Mouse (Mus musculus) hindbrain, embryonic 16.5 days (tissue): ENCODE measurements around the gene Etl4. TPM values are rescaled to one million over a fixed set of nuclear protein-coding genes. Genes with fewer than 3 reads are reported as not detected.

Experiments used
- ATAC-seq: fragments of 200-750 bp; cut with Nextera tagmentation; 2 replicates; pipeline ENCODE4 v1.8.0; 2017; ENCODE audit warnings: moderate TSS enrichment, moderate library complexity
- H3K27ac ChIP-seq: fragments of 300-500 bp; sonication (generic); 2 replicates; pipeline ENCODE4 v1.5.1; 2014; ENCODE audit warnings: low read depth, mild to moderate bottlenecking, control low read depth, low read length, moderate library complexity
- H3K27me3 ChIP-seq: fragments of 300-500 bp; sonication (generic); replicated peaks from 2 replicates; pipeline ENCODE4 v1.6.1; 2014; ENCODE audit warnings: low read length; ENCODE audit not compliant: control insufficient read depth, insufficient read depth
- H3K36me3 ChIP-seq: fragments of 300-500 bp; sonication (generic); 2 replicates; pipeline ENCODE4 v1.6.1; 2014; ENCODE audit warnings: mild to moderate bottlenecking, low read length, moderate library complexity, mixed read lengths; ENCODE audit not compliant: control insufficient read depth, insufficient read depth
- H3K4me1 ChIP-seq: fragments of 300-500 bp; sonication (generic); 2 replicates; pipeline ENCODE4 v1.6.1; 2014; ENCODE audit warnings: low read depth, low read length; ENCODE audit not compliant: control insufficient read depth, insufficient read depth
- H3K4me2 ChIP-seq: fragments of 300-500 bp; sonication (generic); 2 replicates; pipeline ENCODE4 v1.6.1; 2014; ENCODE audit warnings: mild to moderate bottlenecking, low read length, control low read depth, moderate library complexity
- H3K4me3 ChIP-seq: fragments of 300-500 bp; sonication (generic); 2 replicates; pipeline ENCODE4 v1.5.1; 2014; ENCODE audit warnings: mild to moderate bottlenecking, low read length, control low read depth, moderate library complexity
- H3K9ac ChIP-seq: fragments of 300-500 bp; sonication (generic); 2 replicates; pipeline ENCODE4 v1.6.1; 2014; ENCODE audit warnings: low read depth, mild to moderate bottlenecking, control low read depth, low read length, moderate library complexity
- H3K9me3 ChIP-seq: fragments of 300-500 bp; sonication (generic); 2 replicates; pipeline ENCODE4 v1.6.1; 2014; ENCODE audit warnings: mild to moderate bottlenecking, low read length, moderate library complexity; ENCODE audit not compliant: control insufficient read depth
- WGBS: fragments of 180-500 bp; shearing (Covaris S2); extraction: QIAGEN DNeasy Blood & Tissue Kit; methylation state at CpG from one replicate; pipeline ENCODE4 v1.1.7; 2014; 5-methylcytosine and 5-hydroxymethylcytosine counted together
- polyA plus RNA-seq: library from polyadenylated mRNA; unstranded; fragments of >200 nt; fragmentation: Nextera tagmentation; extraction: Ambion mirVana; gene quantifications from 2 replicates; pipeline ENCODE4 v1.2.1, GENCODE M21; 2015

The Etl4 gene
- polyA plus RNA-seq, 1 experiment from 2014 or later, result 5.0 TPM

- no peak for ATAC-seq
- no peak overlapping the region for H3K4me2 ChIP-seq
- WGBS, result 64% methylated on average over 2 of the region's 2 CpGs
Observed at GRCm38 (mm10) chr2:20639721-20640120, 730.1 kb downstream of the Etl4 start.

GRCm38 (mm10) chr2:20642818-20643217 lies 733.2 kb downstream of the Etl4 start:
- H3K4me2 ChIP-seq, result no peak overlapping the region
- ATAC-seq, result no peak
- H3K27ac ChIP-seq, result no peak overlapping the region
- H3K4me1 ChIP-seq, result no peaks in the 10 kb centered on the region
- H3K9me3 ChIP-seq, result no peaks in the 10 kb centered on the region
- H3K27me3 ChIP-seq, result no peaks in the 10 kb centered on the region
- 74% methylated on average over 9 of the region's 9 CpGs for WGBS
- H3K9ac ChIP-seq, result no peak overlapping the region
- no peak overlapping the region for H3K4me3 ChIP-seq
- H3K36me3 ChIP-seq, result no peaks in the 10 kb centered on the region

More at GRCm38 (mm10) chr2:20639721-20640120, 730.1 kb downstream of the Etl4 start:
- Histone ChIP-seq H3K27me3 (no peaks in the 10 kb centered on the region), H3K4me3 (no peak overlapping the region), H3K9me3 (no peaks in the 10 kb centered on the region), H3K4me1 (no peaks in the 10 kb centered on the region), H3K9ac (no peak overlapping the region), H3K27ac (no peak overlapping the region), H3K36me3 (no peaks in the 10 kb centered on the region)

DNA sequence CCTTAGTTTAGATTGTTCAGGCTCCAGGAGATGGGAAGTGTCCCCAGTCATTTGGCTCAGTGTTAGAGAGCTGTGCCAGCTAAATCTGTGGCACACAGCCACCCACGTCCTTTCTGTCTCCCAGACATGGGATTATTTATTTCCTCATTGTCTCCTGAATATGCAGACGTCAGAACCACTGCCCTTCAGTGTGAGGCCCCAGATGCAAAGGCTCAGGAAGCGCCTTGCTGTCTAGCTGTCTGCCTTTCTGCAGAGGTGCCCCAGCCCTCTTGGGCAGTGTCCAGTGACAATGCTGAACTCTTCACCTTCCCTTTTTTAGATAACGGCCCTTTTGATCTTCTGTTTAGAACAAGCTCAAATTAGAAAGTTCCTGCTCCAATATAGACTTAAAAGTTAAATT lies 740.2 kb downstream of the Etl4 start:
- Histone ChIP-seq H3K27me3 (no peaks in the 10 kb centered on the region), H3K36me3 (no peaks in the 10 kb centered on the region), H3K9me3 (no peaks in the 10 kb centered on the region), H3K4me1 (no peaks in the 10 kb centered on the region), H3K4me2 (no peak overlapping the region), H3K9ac (no peak overlapping the region), H3K4me3 (no peak overlapping the region), H3K27ac (no peak overlapping the region)
- peak; percentile 56 for ATAC-seq
- WGBS, result 27% methylated on average over 4 of the region's 4 CpGs

GRCm38 (mm10) chr2:20653116-20653515 lies 743.5 kb downstream of the Etl4 start:
- ATAC-seq, result no peak
- H3K27ac ChIP-seq, result no peak overlapping the region
- H3K27me3 ChIP-seq, result no peaks in the 10 kb centered on the region
- no peak overlapping the region for H3K9ac ChIP-seq
- H3K9me3 ChIP-seq, result no peaks in the 10 kb centered on the region
- no peak overlapping the region for H3K4me3 ChIP-seq
- no peak overlapping the region for H3K4me2 ChIP-seq
- no peaks in the 10 kb centered on the region for H3K4me1 ChIP-seq
- no peaks in the 10 kb centered on the region for H3K36me3 ChIP-seq

DNA sequence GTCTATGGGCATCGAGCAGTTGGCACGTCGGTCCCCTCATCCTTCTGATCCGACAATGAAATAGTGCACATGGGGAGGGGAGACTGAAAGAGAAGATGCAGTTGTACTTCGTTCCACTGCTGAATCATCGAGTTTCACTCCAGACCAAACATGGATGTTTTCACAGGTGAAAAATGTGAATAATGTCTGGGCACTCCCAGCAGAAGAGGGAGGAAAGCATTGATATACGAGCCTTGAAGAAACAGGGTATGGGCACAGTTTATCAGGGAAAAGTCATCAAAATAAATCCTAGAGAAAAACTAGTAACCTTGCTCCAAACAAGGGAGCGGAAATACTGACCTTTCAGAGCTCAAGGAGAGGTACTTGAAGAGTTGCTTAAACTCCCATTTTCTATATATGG lies 744.5 kb downstream of the Etl4 start:
- Histone ChIP-seq H3K9ac (no peak overlapping the region), H3K4me1 (no peaks in the 10 kb centered on the region), H3K27me3 (no peaks in the 10 kb centered on the region), H3K4me3 (no peak overlapping the region), H3K27ac (no peak overlapping the region), H3K9me3 (no peaks in the 10 kb centered on the region), H3K36me3 (no peaks in the 10 kb centered on the region), H3K4me2 (no peak overlapping the region)
- 85% methylated on average over 8 of the region's 8 CpGs for WGBS
- ATAC-seq, result no peak

GRCm38 (mm10) chr2:20654598-20655340 lies 745.2 kb downstream of the Etl4 start:
- H3K27ac ChIP-seq, result no peak overlapping the region
- H3K4me1 ChIP-seq, result no peaks in the 10 kb centered on the region
- H3K4me3 ChIP-seq, result no peak overlapping the region
- ATAC-seq, result no peak
- no peaks in the 10 kb centered on the region for H3K27me3 ChIP-seq
- no peak overlapping the region for H3K9ac ChIP-seq
- no peaks in the 10 kb centered on the region for H3K36me3 ChIP-seq
- H3K4me2 ChIP-seq, result no peak overlapping the region
- WGBS, result 24% methylated on average over 9 of the region's 9 CpGs
- no peaks in the 10 kb centered on the region for H3K9me3 ChIP-seq

DNA sequence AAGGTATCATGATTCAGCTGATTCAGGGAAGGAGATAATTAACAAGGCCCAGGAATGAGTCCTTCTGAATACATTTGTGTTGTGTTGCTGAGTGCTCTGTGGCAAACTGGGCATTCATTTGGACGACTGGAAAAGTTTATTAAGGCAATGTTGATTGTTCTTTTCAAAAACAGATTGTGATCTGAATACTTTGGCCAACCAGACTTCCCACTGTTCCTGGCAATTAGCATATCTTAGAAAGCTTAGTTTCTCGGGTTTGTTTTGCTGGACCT lies 745.7 kb downstream of the Etl4 start:
- Histone ChIP-seq H3K4me1 (no peaks in the 10 kb centered on the region), H3K4me2 (no peak overlapping the region), H3K27me3 (no peaks in the 10 kb centered on the region), H3K4me3 (no peak overlapping the region), H3K9ac (no peak overlapping the region), H3K36me3 (no peaks in the 10 kb centered on the region), H3K9me3 (no peaks in the 10 kb centered on the region), H3K27ac (no peak overlapping the region)
- ATAC-seq, result no peak
- WGBS, result 14% methylated on average over 2 of the region's 2 CpGs

GRCm38 (mm10) chr2:20657856-20658255 lies 748.3 kb downstream of the Etl4 start:
- ATAC-seq, result no peak
- Histone ChIP-seq H3K36me3 (no peaks in the 10 kb centered on the region), H3K9me3 (no peaks in the 10 kb centered on the region), H3K27ac (no peak overlapping the region), H3K4me3 (no peak overlapping the region), H3K27me3 (no peaks in the 10 kb centered on the region), H3K9ac (no peak overlapping the region), H3K4me1 (no peaks in the 10 kb centered on the region), H3K4me2 (no peak overlapping the region)
- WGBS, result 86% methylated on average over 3 of the region's 3 CpGs

GRCm38 (mm10) chr2:20661841-20662240 lies 752.3 kb downstream of the Etl4 start:
- ATAC-seq, result no peak

GRCm38 (mm10) chr2:20662696-20663095 lies 753.1 kb downstream of the Etl4 start:
- H3K4me3 ChIP-seq, result no peak overlapping the region
- no peak for ATAC-seq
- no peak overlapping the region for H3K27ac ChIP-seq
- no peaks in the 10 kb centered on the region for H3K4me1 ChIP-seq
- H3K9ac ChIP-seq, result no peak overlapping the region
- no peaks in the 10 kb centered on the region for H3K36me3 ChIP-seq
- no peaks in the 10 kb centered on the region for H3K9me3 ChIP-seq
- no peaks in the 10 kb centered on the region for H3K27me3 ChIP-seq
- no peak overlapping the region for H3K4me2 ChIP-seq
- 91% methylated on average over 3 of the region's 3 CpGs for WGBS

More at GRCm38 (mm10) chr2:20661841-20662240, 752.3 kb downstream of the Etl4 start:
- H3K9ac ChIP-seq, result no peak overlapping the region
- H3K4me3 ChIP-seq, result no peak overlapping the region
- no peaks in the 10 kb centered on the region for H3K4me1 ChIP-seq
- no peaks in the 10 kb centered on the region for H3K36me3 ChIP-seq
- no peak overlapping the region for H3K4me2 ChIP-seq
- H3K27me3 ChIP-seq, result no peaks in the 10 kb centered on the region
- H3K27ac ChIP-seq, result no peak overlapping the region
- WGBS, result 92% methylated on average over 11 of the region's 11 CpGs
- no peaks in the 10 kb centered on the region for H3K9me3 ChIP-seq
